Mouse (Mus musculus) lung, postnatal 0 days (tissue): ENCODE measurements around the gene Tm9sf4.

Experiments used
- CTCF ChIP-seq: IDR thresholded peaks from 2 replicates; pipeline ENCODE4 v1.5.1; 2016; ENCODE audit warnings: antibody characterized with exemption, mild to moderate bottlenecking
- EP300 ChIP-seq: IDR thresholded peaks from 2 replicates; pipeline ENCODE4 v1.6.1; 2016; ENCODE audit warnings: antibody characterized with exemption, mild to moderate bottlenecking, control low read depth

DNA sequence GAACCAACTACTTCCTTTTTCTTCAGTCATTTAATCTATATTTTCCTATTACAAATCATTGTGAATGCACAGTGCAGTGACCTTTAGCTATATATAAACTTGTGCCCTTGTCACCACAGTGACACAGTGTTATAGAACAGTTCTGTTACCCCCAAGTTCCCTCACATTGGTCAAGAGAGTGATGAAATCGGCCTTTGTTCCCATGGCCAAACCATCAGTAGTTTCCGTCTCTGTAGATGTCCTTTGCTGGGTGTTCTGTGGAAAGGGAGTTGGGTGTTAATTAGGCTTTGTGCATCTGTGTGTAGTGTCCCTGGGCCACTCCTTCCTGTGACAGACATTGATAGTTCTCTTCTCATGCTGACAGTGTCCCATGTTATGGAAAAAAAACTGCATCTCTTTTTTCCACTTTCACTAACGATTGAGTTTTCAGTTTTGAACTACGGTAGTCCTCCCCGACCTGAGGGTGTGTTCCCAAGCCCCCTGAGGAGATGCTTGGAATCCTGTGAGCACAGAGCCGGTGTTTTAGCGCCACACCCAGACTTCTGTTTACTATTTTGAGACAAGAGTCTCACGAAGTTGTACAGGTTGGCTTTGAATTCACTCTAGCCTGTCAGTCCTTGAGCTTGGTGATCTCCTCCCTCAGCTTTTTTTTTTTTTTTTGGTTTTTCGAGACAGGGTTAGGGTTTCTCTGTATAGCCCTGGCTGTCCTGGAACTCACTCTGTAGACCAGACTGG, 9.6 kb downstream of the Tm9sf4 start:
- TF ChIP-seq EP300 (no peak), CTCF (no peak)
